Mouse (Mus musculus): ENCODE measurements around the gene Atp6v1c2. TPM values are rescaled to one million over a fixed set of nuclear protein-coding genes. Genes with fewer than 3 reads are reported as not detected.

The Atp6v1c2 gene
- total and polyA plus RNA-seq, 3 experiments = 0.94 TPM; not detected in 2

GRCm38 (mm10) chr12:17273841-17274240 is 55.3 kb downstream of the Atp6v1c2 start:
- Histone ChIP-seq H3K36me3 (ENCODE audit: control insufficient read depth, insufficient read depth, low read length) (peaks cover 10% of the 10 kb centered on the region), H3K27me3 (ENCODE audit: control insufficient read depth, insufficient read depth, low read length) (no peaks in the 10 kb centered on the region), H3K4me1 (ENCODE audit: control insufficient read depth, insufficient read depth, low read length) (peaks cover 1% of the 10 kb centered on the region; the same call in 1 of the 2 replicates), H3K27ac (no peak overlapping the region), H3K4me3 (no peak overlapping the region), H3K79me2 (replicated peaks; ENCODE audit: control insufficient read depth, insufficient read depth, low read length) (no peaks in the 10 kb centered on the region), H3K9ac (ENCODE audit: low read depth, low read length) (no peak overlapping the region)
- DNase-seq = no peak
- TF ChIP-seq CTCF (IDR thresholded peaks at IDR 0.05) = no peak
- no peak for TF ChIP-seq POLR2A (IDR thresholded peaks at IDR 0.05; ENCODE audit: insufficient read depth, low read depth, low read length)
- TF ChIP-seq EP300 (IDR thresholded peaks at IDR 0.05; ENCODE audit: insufficient read depth, low read depth, low read length) = no peak
- intact Hi-C loops (cut with DNase I) = no loop called here
- WGBS = 81% methylated on average over 7 of the region's 7 CpGs

- 68% methylated on average over 1 of the region's 1 CpGs for WGBS
- Histone ChIP-seq H3K4me3 (no peak overlapping the region), H3K79me2 (replicated peaks; ENCODE audit: control insufficient read depth, insufficient read depth, low read length) (peaks cover 2% of the 10 kb centered on the region; the same call in 1 of the 2 replicates), H3K9ac (ENCODE audit: low read depth, low read length) (no peak overlapping the region), H3K27ac (no peak overlapping the region), H3K27me3 (ENCODE audit: control insufficient read depth, insufficient read depth, low read length) (no peaks in the 10 kb centered on the region), H3K4me1 (ENCODE audit: control insufficient read depth, insufficient read depth, low read length) (peaks cover 9% of the 10 kb centered on the region), H3K36me3 (ENCODE audit: control insufficient read depth, insufficient read depth, low read length) (peaks cover 10% of the 10 kb centered on the region)
- TF ChIP-seq CTCF (IDR thresholded peaks at IDR 0.05) (peak; percentile 60), EP300 (IDR thresholded peaks at IDR 0.05; ENCODE audit: insufficient read depth, low read depth, low read length) (no peak), POLR2A (IDR thresholded peaks at IDR 0.05; ENCODE audit: insufficient read depth, low read depth, low read length) (no peak)
- intact Hi-C loops (cut with DNase I) = no loop called here
- peak in 1 of 2 experiments; percentile 23 for DNase-seq
Observed at GRCm38 (mm10) chr12:17271272-17271671, 57.9 kb downstream of the Atp6v1c2 start.

- H3K9ac ChIP-seq (ENCODE audit: low read depth, low read length) = 0 out of 2 replicates have a peak overlapping the region, but pooled peaks have one; percentile 15
- intact Hi-C loops (cut with DNase I) = loop anchor here (5.0 kb wide), 2 partner anchors 80 to 280 kb away; partner anchors contain the start of gene Nol10
- H3K27me3 ChIP-seq (ENCODE audit: control insufficient read depth, insufficient read depth, low read length) = no peaks in the 10 kb centered on the region
- peaks cover 10% of the 10 kb centered on the region for H3K36me3 ChIP-seq (ENCODE audit: control insufficient read depth, insufficient read depth, low read length)
- 8% methylated on average over 4 of the region's 4 CpGs for WGBS
- peak overlapping the region; percentile 69 for H3K27ac ChIP-seq
- peaks cover 15% of the 10 kb centered on the region for H3K4me1 ChIP-seq (ENCODE audit: control insufficient read depth, insufficient read depth, low read length)
- peak overlapping the region; percentile 93 for H3K4me3 ChIP-seq
- TF ChIP-seq POLR2A (IDR thresholded peaks at IDR 0.05; ENCODE audit: insufficient read depth, low read depth, low read length) = no peak
- no peak for TF ChIP-seq EP300 (IDR thresholded peaks at IDR 0.05; ENCODE audit: insufficient read depth, low read depth, low read length)
- TF ChIP-seq CTCF (IDR thresholded peaks at IDR 0.05) = no peak
- DNase-seq = no peak
- peaks cover 2% of the 10 kb centered on the region; the same call in 1 of the 2 replicates for H3K79me2 ChIP-seq (replicated peaks; ENCODE audit: control insufficient read depth, insufficient read depth, low read length)
Observed at GRCm38 (mm10) chr12:17267316-17267715, 61.8 kb downstream of the Atp6v1c2 start.

GRCm38 (mm10) chr12:17266673-17266990 is 62.5 kb downstream of the Atp6v1c2 start:
- Histone ChIP-seq H3K36me3 (ENCODE audit: control insufficient read depth, insufficient read depth, low read length) (peaks cover 7% of the 10 kb centered on the region), H3K27me3 (ENCODE audit: control insufficient read depth, insufficient read depth, low read length) (no peaks in the 10 kb centered on the region), H3K9ac (ENCODE audit: low read depth, low read length) (peak overlapping the region; percentile 97), H3K27ac (peak overlapping the region; percentile 69), H3K79me2 (replicated peaks; ENCODE audit: control insufficient read depth, insufficient read depth, low read length) (peaks cover 2% of the 10 kb centered on the region; the same call in 1 of the 2 replicates), H3K4me1 (ENCODE audit: control insufficient read depth, insufficient read depth, low read length) (peaks cover 15% of the 10 kb centered on the region), H3K4me3 (peak overlapping the region; percentile 93)
- WGBS = 0% methylated on average over 21 of the region's 21 CpGs
- intact Hi-C loops (cut with DNase I) = loop anchor here (5.0 kb wide), 2 partner anchors 81 to 281 kb away; partner anchors contain the start of gene Nol10
- TF ChIP-seq EP300 (IDR thresholded peaks at IDR 0.05; ENCODE audit: insufficient read depth, low read depth, low read length) (no peak), POLR2A (IDR thresholded peaks at IDR 0.05; ENCODE audit: insufficient read depth, low read depth, low read length) (no peak), CTCF (IDR thresholded peaks at IDR 0.05) (no peak)
- no peak for DNase-seq

GRCm38 (mm10) chr12:17265971-17266672 is 63.0 kb downstream of the Atp6v1c2 start, which contains the start of gene Pdia6:
Pdia6 (plus strand) TSS chr12:17266545.
- no peaks in the 10 kb centered on the region for H3K27me3 ChIP-seq (ENCODE audit: control insufficient read depth, insufficient read depth, low read length)
- peak within 1 kb of the TSS; percentile 82 for H3K27ac ChIP-seq
- DNase-seq = peak; percentile 95
- peaks cover 3% of the 10 kb centered on the region for H3K36me3 ChIP-seq (ENCODE audit: control insufficient read depth, insufficient read depth, low read length)
- H3K79me2 ChIP-seq (replicated peaks; ENCODE audit: control insufficient read depth, insufficient read depth, low read length) = peaks cover 2% of the 10 kb centered on the region; the same call in 1 of the 2 replicates
- peaks cover 15% of the 10 kb centered on the region for H3K4me1 ChIP-seq (ENCODE audit: control insufficient read depth, insufficient read depth, low read length)
- intact Hi-C loops (cut with DNase I) = loop anchor here (5.0 kb wide), 2 partner anchors 81 to 281 kb away; partner anchors contain the start of gene Nol10
- TF ChIP-seq CTCF (IDR thresholded peaks at IDR 0.05) (no peak), POLR2A (IDR thresholded peaks at IDR 0.05; ENCODE audit: insufficient read depth, low read depth, low read length) (peak; percentile 82)
- peak within 1 kb of the TSS; percentile 97 for H3K9ac ChIP-seq (ENCODE audit: low read depth, low read length)
- peak within 1 kb of the TSS; percentile 93 for H3K4me3 ChIP-seq
- 1% methylated on average over 47 of the region's 48 CpGs for WGBS

GRCm38 (mm10) chr12:17264826-17265225 is 64.3 kb downstream of the Atp6v1c2 start:
- no peak for DNase-seq
- H3K79me2 ChIP-seq (replicated peaks; ENCODE audit: control insufficient read depth, insufficient read depth, low read length) = peaks cover 2% of the 10 kb centered on the region; the same call in 1 of the 2 replicates
- no peaks in the 10 kb centered on the region for H3K27me3 ChIP-seq (ENCODE audit: control insufficient read depth, insufficient read depth, low read length)
- no peak overlapping the region for H3K9ac ChIP-seq (ENCODE audit: low read depth, low read length)
- peak overlapping the region; percentile 64 for H3K27ac ChIP-seq
- intact Hi-C loops (cut with DNase I) = loop anchor here (5.0 kb wide), 2 partner anchors 82 to 282 kb away; partner anchors contain the start of gene Nol10
- WGBS = 88% methylated on average over 2 of the region's 2 CpGs
- H3K4me3 ChIP-seq = no peak overlapping the region
- no peaks in the 10 kb centered on the region for H3K36me3 ChIP-seq (ENCODE audit: control insufficient read depth, insufficient read depth, low read length)
- H3K4me1 ChIP-seq (ENCODE audit: control insufficient read depth, insufficient read depth, low read length) = peaks cover 15% of the 10 kb centered on the region
- TF ChIP-seq CTCF (IDR thresholded peaks at IDR 0.05) = no peak
- no peak for TF ChIP-seq EP300 (IDR thresholded peaks at IDR 0.05; ENCODE audit: insufficient read depth, low read depth, low read length)
- TF ChIP-seq POLR2A (IDR thresholded peaks at IDR 0.05; ENCODE audit: insufficient read depth, low read depth, low read length) = no peak

Measured in heart, adult 2 months (tissue).